Mouse (Mus musculus) adipocyte (in vitro differentiated cells): ENCODE measurements at regions not wholly inside any gene's neighbourhood (a gene's known extent, or its start where the extent isn't known, plus 50 kb on each side); places are given as distances from the start of the nearest gene placed in this dataset.
A peak's percentile ranks its signal among the peaks of the same experiment; 100 is the strongest.

Experiments
- DNase-seq: peaks from one replicate; pipeline ENCODE4 v3.0.0-alpha.2; 2016; ENCODE audit warnings: low spot score

GRCm38 (mm10) chr1:23602710-23603291 lies 158.8 kb upstream of the B3gat2 start:
- no peak for DNase-seq

- DNase-seq: no peak
Measured at GRCm38 (mm10) chr1:23629366-23629765, 132.2 kb upstream of the B3gat2 start.

GRCm38 (mm10) chr1:23645093-23645492 lies 116.5 kb upstream of the B3gat2 start:
- no peak for DNase-seq

GRCm38 (mm10) chr1:23648875-23649506 lies 112.6 kb upstream of the B3gat2 start:
- DNase-seq: no peak

DNA sequence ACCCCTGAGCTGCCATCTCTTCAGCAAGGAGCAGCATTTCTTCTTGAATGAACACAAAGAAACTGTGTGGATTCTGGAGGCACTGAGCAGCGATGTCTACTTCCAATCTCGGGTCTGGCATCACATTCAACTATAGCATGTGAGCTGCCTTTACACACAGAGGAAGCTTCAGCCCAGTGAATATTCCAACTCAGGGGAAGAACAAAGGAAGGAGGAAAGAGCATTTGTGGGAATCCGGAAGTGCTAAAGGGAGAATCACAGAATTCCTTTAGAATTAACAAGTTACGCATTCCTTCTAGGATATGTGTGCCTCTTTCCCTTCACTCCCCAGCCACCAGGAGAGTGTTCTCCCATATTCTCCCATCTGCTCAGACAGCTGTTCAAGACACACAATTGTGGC lies 111.7 kb upstream of the B3gat2 start:
- no peak for DNase-seq

DNA sequence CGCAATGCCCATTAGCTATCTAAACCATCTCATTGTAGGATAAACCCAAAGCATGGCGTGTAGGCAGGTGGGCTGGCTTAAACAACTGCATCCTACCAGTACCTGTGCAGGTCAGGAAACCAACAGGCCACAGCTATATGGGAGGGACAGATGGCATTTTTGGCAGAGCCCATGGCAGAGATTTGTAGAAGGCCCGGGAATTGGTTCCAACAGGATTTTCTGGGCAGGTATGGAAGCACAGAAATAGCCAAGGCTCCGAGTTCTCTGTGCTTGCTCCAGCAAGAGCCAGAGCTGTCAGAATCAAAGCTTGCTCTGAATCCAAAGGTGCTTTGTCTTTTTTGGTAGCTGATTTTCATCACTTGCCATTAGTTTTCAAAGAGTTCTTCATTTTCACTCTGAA lies 107.9 kb upstream of the B3gat2 start:
- no peak for DNase-seq

DNA sequence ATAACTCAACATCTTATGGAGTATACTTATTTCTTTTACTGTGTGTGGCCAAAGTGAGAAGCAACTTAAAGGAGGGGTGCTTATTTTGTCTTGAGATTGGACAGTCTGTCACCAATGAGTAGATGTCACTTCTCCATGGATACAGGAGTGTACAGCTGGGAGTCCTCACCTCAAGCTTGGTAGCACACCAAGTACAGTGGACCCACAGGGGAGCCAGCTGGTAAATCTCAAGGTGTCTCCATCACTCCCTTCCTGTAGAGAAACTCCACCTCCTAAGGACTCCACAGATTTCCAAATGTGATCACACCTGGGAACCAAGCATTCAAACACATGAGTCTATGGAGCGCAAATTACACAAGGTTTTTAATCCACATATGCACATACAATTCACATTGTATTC lies 105.8 kb upstream of the B3gat2 start:
- no peak for DNase-seq

GRCm38 (mm10) chr1:23656302-23656701 lies 105.3 kb upstream of the B3gat2 start:
- DNase-seq: no peak

DNA sequence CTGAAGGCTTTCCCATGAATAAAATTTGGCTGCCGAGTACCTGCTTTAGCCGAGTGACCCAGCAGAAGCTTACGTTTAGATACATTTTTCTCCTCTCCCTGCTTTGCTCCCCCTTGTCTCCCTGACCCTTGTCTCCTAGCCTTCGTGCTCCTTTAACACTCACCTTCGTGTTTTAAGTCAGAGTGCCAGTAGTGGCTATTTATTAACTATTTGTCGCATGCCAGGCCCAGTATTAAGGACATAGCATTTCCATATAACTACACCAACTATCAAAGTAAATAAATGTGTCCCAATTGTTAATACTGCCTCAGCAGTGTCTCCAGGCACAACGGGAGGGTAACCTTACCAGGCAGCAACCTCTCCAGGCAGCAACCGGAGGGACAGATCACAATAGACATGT lies 104.8 kb upstream of the B3gat2 start:
- DNase-seq: no peak

GRCm38 (mm10) chr1:23670514-23670913 lies 91.0 kb upstream of the B3gat2 start:
- no peak for DNase-seq

DNA sequence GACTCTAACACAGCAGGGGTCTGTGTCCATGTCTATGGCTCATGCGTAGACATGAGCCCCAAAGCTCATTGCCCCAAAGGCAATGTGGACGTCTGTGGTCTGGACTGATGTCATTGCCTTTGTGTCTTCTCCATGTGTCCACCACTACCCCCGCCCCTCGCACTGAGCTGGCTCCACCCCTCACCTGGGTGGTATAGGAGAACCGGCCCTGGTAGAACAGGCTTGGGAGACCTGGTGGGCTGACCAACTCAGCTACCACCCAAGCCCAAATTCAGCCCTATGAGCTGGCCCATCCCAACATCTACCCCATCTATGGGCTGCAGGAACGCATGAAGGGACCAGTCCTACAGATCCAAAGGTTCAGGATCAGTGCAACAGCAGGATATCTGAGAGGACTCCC lies 87.2 kb upstream of the B3gat2 start:
- no peak for DNase-seq

- no peak for DNase-seq
Measured at GRCm38 (mm10) chr1:23676301-23676700, 85.3 kb upstream of the B3gat2 start.

- DNase-seq: no peak
Measured at GRCm38 (mm10) chr1:23689398-23689797, 72.2 kb upstream of the B3gat2 start.

- DNase-seq: peak; percentile 65
Measured at GRCm38 (mm10) chr1:23705489-23705888, 56.1 kb upstream of the B3gat2 start.

- no peak for DNase-seq
Measured at GRCm38 (mm10) chr1:23706450-23706849, 55.1 kb upstream of the B3gat2 start.
